Mouse (Mus musculus) brain, embryonic 14.5 days (tissue): Measurements from ENCODE around the gene Hoxd3. TPM values are rescaled to one million over a fixed set of nuclear protein-coding genes. Genes with fewer than 3 reads are reported as not detected.

Source experiments
- DNase-seq: peaks from one replicate; pipeline ENCODE4 v3.0.0-alpha.2; 2011; ENCODE audit warnings: low read depth
- CTCF ChIP-seq: fragments of 200-500 bp; IDR thresholded peaks from 2 replicates; pipeline ENCODE4 v1.5.1; 2012; ENCODE audit warnings: inconsistent platforms, mild to moderate bottlenecking, moderate library complexity, borderline replicate concordance; ENCODE audit not compliant: insufficient read depth, insufficient read length; ENCODE audit errors: extremely low read depth
- POLR2A ChIP-seq: fragments of 200-500 bp; IDR thresholded peaks from 2 replicates; pipeline ENCODE4 v1.6.1; 2012; ENCODE audit warnings: mild to moderate bottlenecking, inconsistent platforms, borderline replicate concordance; ENCODE audit not compliant: poor library complexity, insufficient read depth, insufficient read length, severe bottlenecking; ENCODE audit errors: extremely low read depth
- polyA plus RNA-seq: library from polyadenylated mRNA; depleted of rRNA; stranded (reverse); fragments of >200 nt; gene quantifications from 2 replicates; pipeline ENCODE4 v1.2.3, GENCODE M21; 2012

Hoxd3 gene
- polyA plus RNA-seq, 1 experiment, result 47.4 TPM

DNA sequence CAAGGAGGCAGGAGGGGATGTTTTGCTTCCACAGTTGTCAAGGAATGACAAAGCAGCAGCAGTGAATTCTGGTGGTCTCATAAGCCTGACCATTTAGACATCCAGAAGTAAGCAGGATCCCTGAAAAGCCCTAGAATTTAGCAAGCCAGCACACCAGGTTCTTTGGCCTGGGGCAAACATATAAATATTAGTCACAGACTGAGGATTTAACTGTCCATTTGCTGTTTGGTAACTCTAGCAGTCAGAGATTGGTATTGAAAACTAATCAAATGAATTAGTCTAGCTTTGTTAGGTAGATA, 30.2 kb downstream of the Hoxd3 start:
- TF ChIP-seq CTCF, result no peak
- no peak for TF ChIP-seq POLR2A
- no peak for DNase-seq

DNA sequence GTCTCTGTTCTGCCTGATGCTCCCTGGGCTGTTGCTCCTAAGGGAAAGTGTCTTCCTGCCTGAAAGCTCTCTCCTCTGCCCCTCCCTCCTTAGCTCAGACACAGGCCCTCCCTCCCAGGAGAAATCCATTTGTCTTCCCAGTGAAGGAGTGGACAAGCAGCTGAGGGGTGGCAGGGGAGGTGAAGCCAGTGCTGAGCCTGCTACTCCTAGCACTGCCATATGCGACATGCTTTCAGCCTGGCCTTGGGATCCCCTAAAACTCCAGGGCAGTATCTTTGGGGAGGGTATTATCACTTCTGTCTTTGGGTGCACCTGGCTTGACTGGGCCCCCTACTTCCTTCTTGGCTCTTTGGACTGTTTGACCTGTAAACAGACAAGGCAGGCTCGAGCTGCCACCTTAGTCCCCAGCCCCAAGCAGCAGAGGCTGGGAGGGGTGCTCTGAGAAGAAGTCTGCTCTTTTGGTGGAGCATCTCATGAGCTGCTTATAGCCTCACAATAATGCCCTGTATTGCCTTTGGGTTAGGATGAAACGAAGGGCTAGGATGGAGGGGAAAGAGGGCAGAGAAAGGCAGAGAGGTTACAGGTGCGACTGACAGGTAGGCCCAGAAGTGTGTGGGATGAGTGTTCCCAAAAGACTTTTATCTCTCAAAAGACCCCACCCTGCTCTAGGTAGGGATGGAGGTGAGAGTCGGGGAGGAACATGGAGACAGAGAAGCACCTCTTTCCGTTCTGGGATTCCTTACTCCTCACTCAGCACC, 34.0 kb downstream of the Hoxd3 start:
- no peak for TF ChIP-seq CTCF
- no peak for TF ChIP-seq POLR2A
- DNase-seq, result peak; percentile 6

DNA sequence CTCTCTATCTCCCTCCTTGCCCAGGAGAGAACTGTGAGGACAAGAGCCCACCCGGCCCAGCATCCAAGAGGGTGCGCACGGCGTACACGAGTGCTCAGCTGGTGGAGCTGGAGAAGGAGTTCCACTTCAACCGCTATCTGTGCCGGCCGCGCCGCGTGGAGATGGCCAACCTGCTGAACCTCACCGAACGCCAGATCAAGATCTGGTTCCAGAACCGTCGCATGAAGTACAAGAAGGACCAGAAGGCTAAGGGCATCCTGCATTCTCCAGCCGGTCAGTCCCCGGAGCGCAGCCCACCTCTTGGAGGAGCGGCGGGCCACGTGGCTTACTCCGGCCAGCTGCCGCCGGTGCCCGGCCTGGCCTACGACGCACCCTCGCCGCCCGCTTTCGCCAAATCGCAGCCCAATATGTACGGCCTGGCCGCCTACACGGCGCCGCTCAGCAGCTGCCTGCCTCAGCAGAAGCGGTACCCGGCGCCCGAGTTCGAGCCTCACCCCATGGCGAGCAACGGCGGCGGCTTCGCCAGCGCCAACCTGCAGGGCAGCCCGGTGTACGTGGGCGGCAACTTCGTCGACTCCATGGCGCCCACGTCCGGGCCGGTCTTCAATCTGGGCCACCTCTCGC, 34.7 kb downstream of the Hoxd3 start:
- peak; percentile 1 for DNase-seq
- TF ChIP-seq CTCF (no peak), POLR2A (no peak)

DNA sequence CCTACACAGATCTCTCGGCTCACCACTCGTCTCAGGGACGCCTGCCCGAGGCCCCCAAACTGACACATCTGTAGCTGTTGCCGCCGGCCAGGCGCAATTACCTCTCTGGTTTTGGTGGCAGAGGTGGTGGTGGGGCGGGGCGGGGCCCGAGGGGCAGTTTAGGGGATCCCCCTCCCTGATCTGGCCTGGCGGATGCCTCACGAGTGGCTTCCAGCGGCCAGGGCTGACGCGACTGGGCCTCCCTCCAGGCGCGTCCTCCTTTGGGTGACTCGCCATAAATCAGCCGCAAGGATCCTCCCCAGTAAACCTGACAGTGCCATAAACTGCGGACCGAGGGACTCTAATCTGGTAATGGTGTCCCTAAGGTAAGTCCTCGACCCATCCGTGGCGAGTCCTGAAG, 35.3 kb downstream of the Hoxd3 start:
- TF ChIP-seq CTCF (no peak), POLR2A (no peak)
- no peak for DNase-seq

DNA sequence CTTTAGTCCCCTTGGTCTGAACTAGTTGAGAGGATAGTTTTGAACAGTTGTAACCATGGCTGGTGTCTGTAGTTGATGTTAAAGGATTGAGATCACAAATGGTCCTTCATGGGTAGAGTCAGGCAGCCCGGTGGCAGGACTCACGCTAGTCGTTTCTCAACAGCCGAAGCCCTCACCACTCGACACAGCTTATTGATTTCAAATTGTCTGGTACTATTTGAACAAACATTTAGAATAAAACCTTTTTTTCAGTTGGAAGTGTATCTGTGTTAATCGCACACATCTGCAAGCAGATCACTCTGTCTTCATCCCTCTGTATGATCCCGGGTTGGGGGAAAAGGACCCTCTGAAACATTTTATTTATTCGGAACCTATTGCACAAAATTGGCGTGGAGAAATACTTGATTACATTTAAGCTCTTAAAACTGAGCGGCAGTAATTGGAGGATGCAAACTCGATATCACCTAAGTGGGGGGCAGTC, 36.0 kb downstream of the Hoxd3 start:
- TF ChIP-seq CTCF (no peak), POLR2A (no peak)
- DNase-seq, result peak; percentile 50

DNA sequence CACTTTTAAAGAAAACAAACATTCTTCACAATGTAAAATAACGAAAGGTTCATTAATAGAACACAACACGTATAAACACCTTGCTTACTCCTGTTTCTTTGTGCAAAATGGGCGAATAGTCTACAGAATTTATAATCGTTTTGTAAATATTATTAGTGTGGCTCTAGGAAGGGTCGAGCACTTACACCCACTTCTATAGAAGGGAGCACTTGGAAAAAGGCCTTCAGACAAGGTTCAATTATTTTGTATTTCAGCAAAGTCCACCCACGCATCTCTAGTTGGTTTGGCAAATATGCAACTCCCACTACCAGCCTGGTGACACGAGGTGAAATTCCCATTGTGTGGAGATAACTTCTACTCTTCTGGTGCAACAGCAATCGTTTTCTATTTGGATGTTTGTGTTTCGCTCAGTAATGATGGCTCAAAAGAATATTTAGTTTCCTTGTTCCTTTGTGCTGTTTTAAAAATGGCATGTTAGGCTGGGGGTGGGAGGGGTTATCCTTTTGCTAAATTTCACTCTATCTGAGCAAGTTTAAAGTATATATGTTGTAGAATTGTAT, 36.8 kb downstream of the Hoxd3 start:
- peak; percentile 43 for DNase-seq
- TF ChIP-seq POLR2A, result no peak
- no peak for TF ChIP-seq CTCF

DNA sequence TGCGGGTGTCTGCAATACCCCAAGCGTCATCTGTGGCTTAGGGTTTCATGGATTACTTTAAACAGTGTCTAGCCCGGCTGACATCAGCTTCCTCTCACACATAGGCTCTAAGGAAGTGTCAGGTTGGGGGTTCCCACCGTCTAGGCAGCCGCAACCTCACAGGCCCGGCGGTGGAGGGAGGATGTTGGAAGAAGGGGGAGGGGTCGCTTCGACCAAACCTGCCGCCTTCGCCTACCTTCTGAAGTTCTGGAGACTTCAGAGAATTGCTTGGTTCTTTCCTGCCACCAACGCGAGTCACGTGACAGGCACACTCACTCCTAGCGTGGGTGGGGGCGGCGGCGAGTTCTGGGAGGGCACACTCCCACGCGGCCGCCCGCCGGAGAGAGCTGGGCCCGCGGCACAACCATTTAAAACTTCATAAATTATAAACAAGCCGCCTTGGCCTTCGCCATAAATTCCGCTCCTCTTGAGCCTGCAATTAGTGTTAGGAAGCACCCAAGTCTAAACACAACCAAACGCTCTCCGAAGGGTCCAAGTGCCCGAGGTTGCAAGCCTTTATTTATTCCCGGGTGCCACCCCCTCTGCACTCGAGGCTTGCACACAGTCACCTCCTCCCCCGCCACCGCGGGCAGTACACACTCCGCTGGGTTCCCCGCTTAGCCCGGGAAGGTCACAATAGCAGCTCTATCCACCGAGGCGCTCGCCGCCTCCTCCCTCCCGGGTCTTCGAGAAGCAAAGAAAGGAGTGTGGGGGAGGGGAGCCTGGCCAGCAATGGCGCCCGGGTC, 37.8 kb downstream of the Hoxd3 start:
- no peak for TF ChIP-seq CTCF
- TF ChIP-seq POLR2A, result no peak
- peak; percentile 66 for DNase-seq

DNA sequence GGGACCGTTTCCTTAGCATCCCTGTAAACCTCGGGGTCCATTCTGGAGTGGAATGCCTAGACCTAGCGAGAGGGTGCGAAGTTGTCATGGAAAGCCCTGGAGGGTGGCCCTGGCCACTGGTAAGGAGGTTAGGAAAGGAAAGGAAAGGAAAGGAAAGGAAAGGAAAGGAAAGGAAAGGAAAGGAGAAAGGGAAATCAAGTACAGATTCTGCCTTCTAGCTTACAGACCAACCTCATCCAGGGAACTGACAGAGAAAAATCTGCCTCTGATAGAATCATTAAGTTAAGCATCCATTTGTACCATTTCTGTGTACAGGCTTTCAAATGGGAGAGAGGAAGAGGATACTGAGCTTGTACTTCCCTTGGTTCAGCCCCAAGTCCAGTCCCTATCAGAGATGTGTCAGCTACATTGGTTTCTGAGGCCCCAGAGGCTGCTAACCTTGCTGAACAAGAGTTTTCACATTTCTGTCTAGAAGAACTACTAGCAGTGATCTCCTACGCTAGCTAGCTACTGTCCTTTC, 39.1 kb downstream of the Hoxd3 start:
- no peak for DNase-seq
- no peak for TF ChIP-seq CTCF

DNA sequence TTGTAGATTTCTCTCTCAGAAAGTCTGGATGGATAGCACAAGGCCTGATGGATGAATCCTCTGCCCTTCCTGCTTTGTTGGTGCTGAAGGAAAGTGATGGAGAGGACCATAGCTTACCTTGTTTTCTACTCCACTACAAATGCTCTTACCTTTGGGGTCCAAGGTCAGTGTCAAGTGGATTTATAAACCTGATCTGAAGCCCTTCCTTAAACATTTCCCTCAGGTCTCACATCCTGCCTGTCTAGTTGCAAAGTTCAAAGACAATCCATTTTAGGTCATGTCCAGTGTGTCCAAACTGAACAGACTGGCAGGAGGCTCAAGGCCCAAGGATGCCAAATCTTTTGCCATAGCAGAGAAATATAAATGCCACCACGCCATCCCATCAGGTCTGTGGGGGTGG, 40.1 kb downstream of the Hoxd3 start:
- no peak for DNase-seq
- TF ChIP-seq POLR2A (no peak), CTCF (no peak)

DNA sequence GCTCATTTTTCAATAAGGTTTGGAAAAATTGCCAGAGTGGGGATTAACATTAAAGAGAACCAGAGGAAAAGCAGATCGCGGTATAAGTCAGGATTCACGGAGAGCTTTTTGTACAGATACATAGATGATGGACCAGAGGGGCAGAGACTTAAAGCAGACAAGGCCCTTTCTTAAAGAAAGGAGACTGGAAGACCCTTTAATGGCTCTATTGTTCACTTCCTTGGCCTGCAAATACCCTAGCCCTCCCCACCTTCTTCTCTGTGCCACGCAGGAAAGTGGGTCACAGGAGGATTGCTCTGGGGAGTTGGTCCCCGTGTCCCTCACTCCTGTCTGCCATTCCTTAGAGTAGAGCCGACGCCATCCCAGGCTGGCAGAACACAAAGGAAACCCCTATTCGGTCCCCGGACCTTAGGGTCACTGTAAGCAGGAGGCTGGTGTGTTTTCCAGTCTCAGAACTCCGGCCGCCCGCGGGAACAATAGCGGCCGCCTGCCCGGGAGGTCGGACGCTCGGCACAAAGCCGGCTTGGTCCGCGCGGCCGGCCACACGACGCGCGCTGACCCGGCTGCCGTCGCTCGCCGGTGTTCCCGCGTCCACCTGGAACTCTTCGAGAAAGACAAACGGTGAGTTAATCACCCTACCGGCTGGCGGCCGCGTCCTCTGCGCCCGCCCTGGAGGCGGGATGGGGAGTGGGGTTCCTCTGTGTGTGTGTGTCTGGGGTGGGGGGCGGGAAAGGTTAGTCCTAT, 40.9 kb downstream of the Hoxd3 start:
- no peak for DNase-seq
- TF ChIP-seq CTCF, result no peak
- no peak for TF ChIP-seq POLR2A

DNA sequence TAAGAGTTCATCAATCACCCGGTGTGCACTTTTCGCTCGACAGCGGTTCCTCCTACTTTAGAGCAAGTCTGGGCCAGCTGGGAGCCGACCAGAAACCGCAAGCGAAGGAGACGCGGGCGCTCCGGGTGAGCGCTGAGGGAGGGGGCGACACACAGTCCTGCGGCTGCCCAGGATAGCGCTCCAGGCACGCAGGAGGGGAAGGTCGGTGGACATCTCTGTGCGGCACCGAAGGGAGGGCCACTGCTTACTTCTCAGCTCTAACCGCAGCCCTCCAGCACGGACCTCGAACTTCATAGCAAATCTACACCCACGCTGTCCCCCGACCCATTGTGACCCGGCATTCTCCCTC, 41.4 kb downstream of the Hoxd3 start:
- TF ChIP-seq CTCF (no peak), POLR2A (no peak)

DNA sequence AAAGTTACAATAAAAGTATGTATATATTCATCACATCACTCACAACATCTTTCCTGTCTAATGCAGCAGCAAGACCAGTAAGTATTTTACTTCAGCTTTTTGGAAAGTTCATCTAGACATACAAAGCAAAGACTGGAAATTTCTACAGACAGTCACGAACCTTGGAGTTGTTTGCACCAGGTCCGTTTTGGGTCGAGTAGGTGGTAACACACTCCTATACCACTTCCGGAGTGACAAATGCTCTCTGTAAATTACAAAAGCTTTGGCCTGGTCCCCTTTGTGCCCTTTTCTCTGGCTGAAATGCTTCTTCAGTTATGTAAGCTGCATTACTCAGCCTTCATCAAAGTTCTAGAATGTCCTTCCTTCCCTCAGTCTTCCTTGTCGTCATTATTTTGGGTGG, 42.0 kb downstream of the Hoxd3 start:
- no peak for TF ChIP-seq POLR2A
- no peak for TF ChIP-seq CTCF
- DNase-seq, result no peak

More for the DNA sequence above, 41.4 kb downstream of the Hoxd3 start:
- no peak for DNase-seq
